Mouse (Mus musculus) ovary, adult 18-20 months (tissue): ENCODE measurements around the gene Timm44.

Experiments used
- DNase-seq: peaks from one replicate; pipeline ENCODE4 v3.0.0; 2022; ENCODE audit warnings: low spot score, mixed read lengths

Gene Timm44

DNA sequence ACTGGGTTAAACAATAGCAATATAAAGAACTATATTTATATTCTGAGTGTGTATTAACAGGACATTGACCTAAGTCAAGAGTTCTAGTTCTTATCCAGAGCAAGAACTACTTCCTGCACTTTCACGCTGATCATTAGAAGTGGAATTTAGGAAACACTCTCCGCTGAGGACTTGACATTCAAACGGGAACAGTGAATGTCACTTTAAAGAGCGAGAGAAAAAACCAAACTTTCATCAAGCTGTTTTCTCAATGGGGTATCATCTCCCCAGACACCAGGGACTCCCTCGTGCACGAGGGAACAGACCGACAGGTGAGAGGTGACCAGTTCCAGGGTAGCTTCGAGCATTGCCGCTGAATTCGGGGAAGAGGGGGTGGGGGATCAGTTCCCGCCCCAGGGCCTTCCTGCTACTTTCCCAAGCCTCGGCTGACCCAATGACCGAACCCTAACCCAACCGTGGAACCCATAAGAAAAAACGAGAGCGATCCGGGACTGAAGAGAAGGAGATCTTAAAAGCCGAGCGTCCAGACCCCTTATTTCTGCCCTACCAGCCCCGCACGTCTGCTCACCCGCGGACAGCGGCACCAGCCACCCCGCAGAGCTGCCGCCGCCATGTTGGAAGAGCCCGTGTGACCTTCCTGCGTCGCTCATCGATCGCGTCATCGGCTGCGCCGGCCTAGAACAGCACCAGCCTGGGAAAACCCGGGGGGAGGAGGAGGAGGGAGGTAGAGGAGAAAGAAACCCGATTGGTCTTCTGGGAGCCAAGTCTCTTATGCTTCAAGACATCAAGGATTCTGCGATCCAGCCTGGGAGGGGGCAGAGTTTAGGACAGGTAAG, at the start of gene Timm44:
Gene Timm44, minus strand, starts transcription at position 639 of the 836 bp plus-strand sequence.
- peak; percentile 91 for DNase-seq

DNA sequence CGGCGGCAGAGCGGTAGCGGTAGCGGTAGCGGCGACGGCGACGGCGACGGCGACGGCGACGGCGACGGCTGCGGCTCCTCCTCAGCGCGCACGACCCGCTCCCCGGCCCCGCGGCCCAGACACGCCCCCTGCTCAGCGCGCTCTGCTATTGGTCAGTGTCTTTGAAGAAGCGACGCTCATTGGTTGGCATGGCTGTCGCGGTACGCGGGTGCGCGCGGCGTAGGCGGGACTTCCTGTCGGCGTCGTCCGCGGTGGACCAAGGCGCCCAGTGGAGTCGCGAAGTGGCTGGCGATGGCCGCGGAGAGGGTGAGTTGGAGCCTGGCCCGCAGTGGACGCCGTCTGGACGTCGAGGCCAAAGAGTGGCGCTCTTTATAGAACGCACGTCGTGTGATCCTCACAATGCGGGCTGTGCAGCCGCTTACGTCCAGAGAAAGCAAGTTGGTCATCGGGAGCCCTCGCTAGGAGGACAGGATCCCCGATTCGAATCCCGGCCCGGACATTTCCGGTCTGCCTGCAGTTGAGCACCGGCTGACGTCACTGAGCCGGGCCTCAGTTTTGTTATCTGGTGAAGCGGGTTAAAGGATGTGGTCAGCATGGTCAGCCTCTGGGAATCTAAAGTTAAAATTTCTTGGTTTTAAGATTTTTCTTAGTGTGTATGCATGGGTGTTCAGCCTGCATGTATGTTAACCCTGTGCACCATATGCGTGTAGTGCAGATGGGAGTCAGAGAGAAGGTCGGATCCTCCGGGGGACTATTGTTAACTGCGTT, 49.5 kb upstream of the Timm44 start, which contains the start of the genes Ccl25 and Elavl1:
Gene Ccl25, plus strand, starts transcription at position 228 of the 768 bp plus-strand sequence.
Gene Elavl1, minus strand, starts transcription at position 431 of the 768 bp plus-strand sequence.
- DNase-seq, result peak; percentile 91

DNA sequence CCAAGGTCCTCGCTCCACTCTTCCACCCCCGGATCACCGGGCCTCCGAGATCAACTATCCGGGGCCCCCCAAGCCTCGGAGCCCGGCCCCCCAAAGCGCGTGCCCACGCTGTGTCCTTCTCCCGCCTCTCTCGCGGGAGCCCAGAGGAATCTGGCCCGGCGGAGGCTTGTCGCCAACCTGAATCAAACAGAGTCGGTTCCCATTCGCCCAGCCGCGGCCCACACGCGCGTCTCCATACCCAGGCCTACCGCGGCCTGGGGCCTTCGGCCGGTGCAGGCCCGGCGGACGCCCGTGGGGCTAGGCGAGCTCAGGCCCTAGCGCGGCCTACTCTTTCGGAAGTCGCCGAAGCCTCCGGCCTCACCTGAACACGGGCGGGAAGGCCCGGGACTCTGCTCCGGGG, 48.8 kb upstream of the Timm44 start:
- no peak for DNase-seq

DNA sequence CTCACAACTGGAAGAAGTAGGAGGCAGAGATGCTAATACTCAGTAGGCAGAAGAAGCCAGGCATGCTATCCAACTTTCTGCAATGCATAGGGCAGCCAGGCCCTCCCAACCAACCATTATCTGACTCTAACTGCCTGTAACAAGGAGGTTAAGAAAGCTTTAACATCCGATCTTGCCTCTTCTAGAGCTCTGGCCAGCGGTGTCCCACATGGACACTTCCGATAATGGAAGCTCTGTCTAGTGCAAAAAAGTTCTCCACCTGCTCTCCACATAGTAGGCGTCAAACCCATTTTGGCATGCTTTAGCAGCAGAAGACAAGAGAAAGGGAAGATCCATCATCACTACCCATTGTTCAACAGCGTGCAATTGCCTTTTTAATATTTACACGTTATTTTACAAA, 48.2 kb upstream of the Timm44 start:
- no peak for DNase-seq

DNA sequence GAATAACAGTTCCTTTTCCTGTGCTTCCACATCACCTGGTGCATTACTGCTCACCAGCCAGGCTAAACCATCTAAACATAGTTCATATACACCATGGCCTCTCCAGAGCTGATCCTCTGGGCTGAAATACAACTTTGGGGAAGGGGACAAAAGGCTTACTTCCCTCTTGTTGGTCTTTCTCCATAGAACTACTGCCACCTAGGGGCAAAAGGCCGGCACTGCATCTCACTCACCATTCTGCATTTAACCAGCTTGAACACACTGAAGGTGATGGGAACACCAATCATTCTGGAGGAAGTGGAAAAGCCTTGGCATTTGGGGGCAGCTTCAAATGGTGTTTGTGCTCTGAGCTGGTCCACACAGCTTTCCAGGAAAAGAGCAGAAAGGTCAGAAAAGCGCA, 46.8 kb upstream of the Timm44 start:
- DNase-seq, result peak; percentile 24

DNA sequence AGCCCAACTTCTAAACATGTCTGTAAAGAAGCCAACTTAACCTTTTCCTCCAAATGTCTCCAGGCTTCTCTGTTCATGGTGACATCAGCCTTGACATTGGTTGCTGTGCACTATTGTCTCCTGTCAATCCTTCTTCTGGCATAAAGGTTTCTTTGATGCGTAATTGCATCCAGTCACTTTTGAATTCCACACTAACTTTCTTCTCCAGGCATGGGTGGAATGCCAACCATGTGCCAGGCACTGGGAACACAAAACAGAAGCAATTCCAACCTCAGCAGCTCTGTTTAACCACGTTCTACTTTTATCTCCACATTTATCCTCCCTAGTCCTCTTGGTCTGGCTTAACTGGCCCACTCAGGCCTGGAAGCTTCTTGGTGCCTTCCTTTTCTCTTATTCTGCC, 45.3 kb upstream of the Timm44 start:
- DNase-seq, result no peak

DNA sequence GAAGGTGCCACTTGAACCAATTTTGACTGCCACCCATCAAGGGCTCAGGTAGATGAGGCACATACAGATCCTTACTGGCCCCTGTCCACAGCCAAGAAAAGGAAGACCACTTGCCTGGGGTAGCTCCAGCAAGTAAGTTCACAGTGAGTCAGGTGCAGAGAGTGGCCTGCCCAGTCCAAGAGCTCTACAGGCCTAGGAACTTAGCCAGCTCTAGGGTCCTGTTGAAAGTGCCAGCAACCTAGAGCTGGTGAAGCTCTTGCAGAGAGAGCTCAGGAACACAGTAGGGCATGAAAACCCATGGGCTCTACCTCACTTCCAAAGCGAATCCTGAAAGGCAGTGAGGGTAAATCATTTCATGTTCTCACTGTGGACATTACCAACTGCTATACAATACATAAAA, 44.7 kb upstream of the Timm44 start:
- DNase-seq, result no peak

DNA sequence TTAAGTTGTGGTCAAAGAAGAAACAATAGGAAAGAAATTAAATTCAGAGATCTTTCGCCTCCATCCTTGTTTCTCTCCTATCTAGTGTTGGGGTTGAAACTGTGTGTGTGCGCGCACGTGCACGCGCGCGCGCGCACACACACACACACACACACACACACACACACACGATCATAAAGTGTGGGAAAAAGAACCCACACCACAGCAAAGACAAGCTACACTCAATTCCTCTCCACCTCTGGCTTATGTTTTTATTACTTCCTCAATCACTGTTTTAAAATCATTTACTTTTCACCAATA, 43.8 kb upstream of the Timm44 start:
- DNase-seq, result no peak

DNA sequence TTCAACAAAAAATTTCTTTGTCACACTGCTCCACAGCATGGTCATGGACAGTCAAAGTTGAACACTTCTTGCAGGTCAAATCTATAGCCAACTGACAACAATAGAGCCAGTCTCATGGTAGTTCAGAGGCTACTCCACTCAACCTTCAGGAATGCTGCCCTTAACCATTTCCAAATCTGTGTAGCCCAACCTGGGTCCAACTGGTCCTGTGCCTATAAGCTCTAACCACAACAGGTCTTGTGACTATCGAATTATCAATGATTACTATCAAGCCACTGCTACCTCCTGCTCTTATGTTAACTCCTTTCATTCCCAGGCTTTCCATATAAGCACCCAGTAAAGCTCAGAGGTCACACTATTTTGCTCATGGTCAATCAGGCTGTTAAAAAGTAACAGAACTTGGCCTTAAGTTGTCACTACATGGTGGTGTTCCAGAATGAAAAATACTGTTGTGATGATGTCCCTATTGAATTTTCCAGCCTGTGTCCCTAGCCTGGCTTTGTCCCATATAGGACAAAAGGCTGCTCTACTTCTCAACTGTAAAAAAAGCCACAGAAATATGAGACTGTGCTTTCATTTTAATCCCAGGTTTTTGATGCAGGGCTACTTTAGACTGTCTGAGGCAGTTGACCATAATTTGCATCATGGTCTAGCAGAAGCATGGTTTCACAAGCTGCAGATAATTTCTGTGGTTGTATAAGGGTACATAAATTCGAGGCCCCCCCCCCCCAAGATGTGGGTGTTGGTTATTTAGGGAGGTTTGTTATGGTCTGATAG, 43.3 kb upstream of the Timm44 start:
- DNase-seq, result no peak

DNA sequence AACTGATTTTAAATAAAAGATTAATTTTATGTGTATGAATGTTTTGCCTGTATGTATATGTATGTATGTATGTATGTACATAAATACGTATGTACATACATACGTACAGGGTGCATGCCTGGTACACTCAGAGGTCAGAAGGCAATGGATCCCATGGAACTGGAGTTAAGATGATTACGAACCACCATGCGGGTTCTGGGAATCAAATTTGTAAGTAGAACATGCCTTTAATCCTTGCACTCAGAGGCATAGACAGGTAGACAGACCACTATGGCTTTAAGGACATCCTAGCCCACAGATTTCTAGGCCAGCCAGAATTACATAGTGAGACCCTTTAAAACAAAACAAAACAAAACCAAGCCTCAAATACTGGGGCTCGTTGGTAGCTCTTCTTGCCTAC, 42.4 kb upstream of the Timm44 start:
- no peak for DNase-seq

DNA sequence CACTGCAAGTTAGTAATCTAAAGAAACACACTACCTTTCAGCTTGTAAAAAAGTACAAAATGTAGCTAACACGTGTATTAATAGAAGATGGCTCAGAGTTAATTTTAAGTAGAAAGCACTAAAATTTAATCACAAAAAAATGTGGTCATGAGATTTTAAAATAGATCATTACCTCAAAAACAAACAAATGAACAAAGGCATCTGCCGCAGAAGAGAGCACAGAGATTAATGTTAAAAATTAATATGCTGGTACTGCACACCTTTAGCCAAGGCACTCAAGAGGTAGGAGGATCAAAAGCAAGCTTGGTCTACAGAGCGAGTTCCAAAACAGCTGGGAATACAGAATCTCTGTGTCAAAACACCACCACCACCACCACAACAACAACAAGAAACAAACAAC, 39.1 kb upstream of the Timm44 start:
- DNase-seq, result no peak

DNA sequence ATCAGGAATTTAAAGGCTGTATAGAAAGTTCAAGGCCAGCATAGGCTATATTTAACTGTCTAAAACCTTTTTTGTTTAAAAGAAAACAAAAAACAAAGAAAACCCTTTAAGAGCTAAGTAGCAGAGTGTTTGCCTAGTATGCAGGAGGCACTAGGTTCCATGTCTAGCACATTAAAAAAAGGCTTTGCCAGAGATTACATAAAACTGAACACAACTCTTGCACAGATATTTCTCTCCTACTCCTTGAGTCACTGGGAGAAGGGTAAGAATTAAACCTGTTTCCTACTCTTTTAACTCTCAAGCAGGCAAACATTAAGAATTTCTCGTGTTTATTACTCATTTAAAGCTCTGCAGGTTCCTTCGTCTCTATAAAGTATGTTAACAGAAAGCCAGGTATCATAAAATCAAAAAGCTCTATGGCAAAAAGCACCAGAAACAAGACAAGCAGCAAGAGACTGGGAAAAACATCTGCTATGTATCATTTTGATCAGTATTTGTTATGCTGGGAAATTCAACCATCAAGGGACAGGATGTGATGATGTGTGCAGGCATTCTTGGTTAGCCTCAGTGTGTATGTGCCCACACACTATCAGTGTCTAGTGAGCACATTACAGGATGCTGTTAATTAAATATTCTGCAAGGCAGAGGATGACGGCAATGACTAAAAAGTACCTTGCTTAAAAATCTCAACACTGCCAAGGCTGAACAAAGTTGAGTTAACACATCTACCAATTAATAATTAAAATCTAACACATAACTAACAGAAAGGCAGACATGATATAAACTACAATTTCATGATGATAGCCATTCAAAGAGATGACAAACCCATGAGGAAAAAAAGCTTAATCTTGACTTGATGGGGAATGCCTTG, 37.8 kb upstream of the Timm44 start:
- DNase-seq, result no peak

DNA sequence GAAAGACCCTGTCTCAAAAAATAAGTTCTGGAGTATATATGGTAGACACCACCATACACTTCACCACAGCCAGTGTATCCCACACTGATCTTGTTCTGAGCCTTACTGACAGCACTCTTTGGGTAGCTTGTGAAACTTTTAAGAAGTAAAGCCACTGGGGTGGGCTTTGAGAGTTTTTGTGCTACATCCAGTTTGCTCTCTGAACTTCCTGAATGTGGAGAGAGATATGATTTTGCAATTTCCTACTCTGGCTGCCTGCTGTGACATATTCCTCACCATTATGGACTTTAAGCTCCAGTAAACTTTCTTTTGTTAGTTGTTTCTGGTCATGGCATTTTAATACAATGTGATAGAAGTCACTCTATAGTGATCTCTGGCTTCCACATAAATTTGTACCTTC, 36.4 kb upstream of the Timm44 start:
- DNase-seq, result no peak

DNA sequence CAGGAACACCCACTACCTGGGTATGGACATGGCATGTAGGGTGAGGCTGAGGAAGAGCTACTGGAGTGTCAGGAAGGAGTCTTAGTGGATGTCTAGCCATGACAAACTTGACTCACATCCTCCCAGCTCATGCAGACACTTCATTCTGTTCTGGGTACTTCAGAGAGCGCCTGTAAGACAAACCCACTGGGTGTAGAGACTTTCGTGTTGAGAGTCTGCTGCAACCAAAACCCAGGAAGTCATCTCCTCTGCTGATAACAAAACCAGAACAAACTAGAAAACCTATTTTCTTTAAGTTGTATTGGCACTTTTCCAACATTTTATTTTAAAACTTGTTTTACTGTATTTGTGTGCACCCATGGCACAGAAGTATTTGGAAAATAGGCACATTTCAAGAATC, 30.1 kb upstream of the Timm44 start:
- DNase-seq, result no peak

DNA sequence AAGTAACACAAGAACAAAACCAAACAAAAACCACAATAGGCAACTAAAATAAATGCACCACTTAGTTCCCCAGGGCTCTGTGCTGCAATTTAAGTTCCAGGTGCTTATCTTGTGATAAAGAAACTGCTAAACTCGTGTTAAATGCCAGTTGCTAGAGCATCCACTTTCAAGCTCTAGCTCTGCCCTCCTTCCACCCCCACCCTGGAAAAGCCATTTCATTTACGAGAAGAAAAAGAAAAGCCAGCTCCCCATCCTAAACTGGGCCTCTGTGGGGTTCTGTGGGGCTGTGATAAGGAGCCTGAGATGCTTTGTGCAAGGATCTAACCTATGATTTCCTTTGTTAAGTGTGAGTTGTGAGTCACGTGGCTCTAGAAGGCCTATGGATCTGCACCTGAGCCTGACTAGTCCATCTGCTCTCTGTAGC, 28.4 kb upstream of the Timm44 start:
- no peak for DNase-seq

DNA sequence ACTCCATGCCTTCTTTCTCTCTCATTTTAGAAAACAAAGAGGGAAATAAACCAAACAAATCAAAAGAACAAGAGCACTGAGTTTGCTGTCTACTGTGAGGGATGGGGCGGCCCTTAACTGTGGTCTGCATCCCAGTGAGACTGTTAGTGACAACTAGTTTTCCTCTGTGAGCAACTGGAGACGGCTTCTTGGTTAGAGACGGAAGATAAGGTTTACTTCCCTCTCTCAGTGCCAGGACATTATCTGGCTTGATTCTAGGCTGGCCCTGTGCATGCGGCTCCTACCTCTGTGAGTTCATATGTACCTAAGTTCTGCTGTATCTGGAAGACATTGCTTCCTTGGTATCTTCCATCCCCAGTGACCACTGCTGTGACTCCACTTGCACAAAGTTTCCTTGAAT, 22.1 kb upstream of the Timm44 start:
- no peak for DNase-seq

DNA sequence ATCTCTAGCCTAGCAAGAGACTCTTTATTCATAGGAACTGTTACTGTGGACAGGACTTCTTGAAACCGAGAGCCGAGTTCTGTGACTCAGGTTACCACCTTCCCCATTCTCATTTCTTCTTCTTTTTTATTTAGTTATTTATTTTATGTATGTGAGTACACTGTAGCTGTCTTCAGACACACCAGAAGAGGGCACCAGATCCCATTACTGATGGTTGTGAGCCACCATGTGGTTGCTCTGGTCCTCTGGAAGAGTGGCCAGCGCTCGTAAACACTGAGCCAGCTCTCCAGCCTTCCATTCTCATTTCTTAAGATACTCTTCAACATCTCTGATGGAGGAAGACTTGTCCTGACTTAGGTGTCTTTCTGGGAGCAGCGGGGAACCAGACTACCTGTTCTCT, 17.0 kb upstream of the Timm44 start:
- DNase-seq, result no peak

DNA sequence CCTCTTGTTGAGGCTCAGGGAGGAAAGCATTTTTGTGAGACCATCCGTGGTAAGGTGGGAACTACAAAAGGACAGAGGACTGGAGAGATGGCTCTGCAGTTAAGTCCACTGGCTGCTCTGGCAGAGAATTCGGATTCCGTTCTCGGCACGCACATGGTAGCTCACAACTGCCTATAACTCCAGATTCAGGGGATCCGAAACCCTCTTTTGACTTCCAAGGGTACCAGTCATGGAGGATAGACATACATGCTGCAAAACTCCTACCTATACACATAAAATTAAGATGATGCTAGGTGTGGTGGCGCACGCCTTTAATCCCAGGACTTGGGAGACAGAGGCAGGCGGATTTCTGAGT, 375 bp upstream of the Timm44 start:
- no peak for DNase-seq

DNA sequence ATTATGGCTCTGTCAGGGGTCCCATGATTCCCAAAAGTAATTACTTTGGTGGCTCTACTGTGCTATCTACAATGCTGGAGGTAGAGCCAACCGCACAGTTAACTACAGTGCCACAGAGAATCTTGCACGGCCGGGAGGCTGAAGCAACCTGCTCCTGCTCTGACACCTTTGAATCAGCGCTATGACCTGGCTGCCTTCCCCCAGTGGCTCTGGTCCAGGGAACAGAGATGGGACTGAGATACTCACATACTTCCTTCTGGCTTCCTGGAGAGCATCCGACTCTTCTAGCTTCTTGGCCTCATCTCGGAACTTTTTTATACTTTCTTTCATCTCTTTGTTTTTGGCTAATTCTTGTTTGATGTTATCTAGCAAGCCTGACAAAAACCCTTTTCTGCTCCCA, 6.1 kb downstream of the Timm44 start:
- no peak for DNase-seq

DNA sequence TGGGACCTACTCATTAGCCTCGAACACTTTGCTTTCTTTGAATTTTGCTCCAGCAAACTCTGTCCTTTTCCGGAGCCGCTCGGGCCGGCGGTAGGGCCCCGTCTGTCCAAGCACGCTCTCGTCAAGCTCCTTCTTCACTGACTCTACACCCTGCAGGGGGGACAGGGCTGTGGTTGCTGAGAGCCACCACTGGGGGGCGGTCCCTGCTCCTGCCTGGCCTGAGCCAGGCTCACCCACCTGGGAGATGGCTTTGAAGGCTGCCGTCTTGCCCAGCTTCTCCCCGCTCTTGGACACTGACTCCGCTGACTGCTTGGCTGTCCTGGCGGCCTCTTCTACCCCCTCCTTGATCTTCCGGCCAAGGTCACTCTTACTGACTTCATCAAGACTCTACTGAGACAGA, 8.1 kb downstream of the Timm44 start:
- no peak for DNase-seq

DNA sequence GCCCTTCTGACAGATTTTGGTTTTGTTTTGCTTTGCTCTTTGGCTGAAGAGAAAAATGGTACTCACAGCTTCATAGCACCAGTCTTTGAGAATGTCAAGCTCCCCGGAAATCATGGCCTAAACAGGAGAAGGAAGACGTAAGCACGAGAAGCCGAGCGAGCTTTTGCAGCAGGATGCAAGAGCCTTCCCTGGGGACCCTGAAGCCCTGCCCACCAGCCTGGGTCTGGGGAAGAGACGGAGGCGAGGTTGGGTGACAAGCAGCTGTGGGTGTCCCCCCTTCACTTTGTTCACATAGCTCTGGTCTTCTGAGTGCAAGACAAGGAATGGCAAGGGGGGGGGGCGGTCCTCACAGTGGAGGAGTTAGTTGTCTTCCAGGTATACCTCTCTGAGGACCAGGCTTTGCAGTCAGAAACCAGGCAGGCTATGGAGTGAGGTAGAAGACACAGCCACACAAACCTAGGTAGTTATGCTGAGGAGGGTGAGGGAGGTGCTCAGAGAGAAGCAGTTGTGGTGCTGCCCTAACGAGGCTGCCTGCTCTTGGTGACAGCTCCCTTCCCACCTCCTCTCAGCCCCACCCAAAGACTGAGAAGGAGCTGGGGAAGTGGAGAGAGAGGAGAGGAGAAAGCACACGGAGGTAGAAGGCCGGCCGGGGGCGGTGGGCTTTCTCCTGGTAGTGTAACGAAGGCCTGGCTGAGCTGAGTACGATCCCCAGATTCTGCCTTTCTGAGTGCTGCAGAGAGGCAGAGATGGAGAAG, 10.4 kb downstream of the Timm44 start:
- DNase-seq, result no peak
